Mouse (Mus musculus): Measurements from ENCODE around the gene Olfr159.
"Not testable (repeated sequence)": the region's sequence is repeated elsewhere in the genome, so short reads cannot be mapped to it uniquely, and the experiment has no call there.

Gene Olfr159

GRCm38 (mm10) chr4:43770909-43771308, at the start of gene Olfr159:
TSS of gene Olfr159 (minus strand) at chr4:43771009.
- no peak for DNase-seq

- DNase-seq = no peak
Measured at GRCm38 (mm10) chr4:43798936-43799335, 28.1 kb upstream of the Olfr159 start.

GRCm38 (mm10) chr4:43795844-43796243, 25.0 kb upstream of the Olfr159 start:
- DNase-seq = not testable (repeated sequence)

- DNase-seq = no peak
Measured at GRCm38 (mm10) chr4:43795296-43795695, 24.5 kb upstream of the Olfr159 start.

- DNase-seq = no peak
Measured at GRCm38 (mm10) chr4:43772304-43772703, 1.5 kb upstream of the Olfr159 start.

- DNase-seq = no peak
Measured at GRCm38 (mm10) chr4:43771626-43772025, 817 bp upstream of the Olfr159 start.

DNA sequence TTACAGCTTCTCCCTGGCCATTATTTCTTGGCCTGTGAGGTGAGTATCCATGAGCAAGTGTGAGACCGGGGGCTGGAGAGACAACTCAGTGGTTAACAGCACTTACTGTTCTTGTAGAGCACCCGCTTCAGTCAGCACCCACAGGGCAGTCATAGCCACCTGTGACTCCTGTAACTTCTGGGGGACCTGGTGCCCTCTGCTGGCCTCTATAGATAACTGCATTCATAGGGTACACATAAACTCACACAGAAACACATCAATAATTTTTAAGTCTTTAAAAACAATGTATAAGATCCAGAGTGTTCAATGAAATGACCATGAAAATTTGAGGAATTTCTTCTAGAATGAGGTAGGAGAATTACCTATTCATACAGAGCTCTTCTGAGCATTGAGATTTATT, 1.4 kb downstream of the Olfr159 start:
- no peak for DNase-seq

DNA sequence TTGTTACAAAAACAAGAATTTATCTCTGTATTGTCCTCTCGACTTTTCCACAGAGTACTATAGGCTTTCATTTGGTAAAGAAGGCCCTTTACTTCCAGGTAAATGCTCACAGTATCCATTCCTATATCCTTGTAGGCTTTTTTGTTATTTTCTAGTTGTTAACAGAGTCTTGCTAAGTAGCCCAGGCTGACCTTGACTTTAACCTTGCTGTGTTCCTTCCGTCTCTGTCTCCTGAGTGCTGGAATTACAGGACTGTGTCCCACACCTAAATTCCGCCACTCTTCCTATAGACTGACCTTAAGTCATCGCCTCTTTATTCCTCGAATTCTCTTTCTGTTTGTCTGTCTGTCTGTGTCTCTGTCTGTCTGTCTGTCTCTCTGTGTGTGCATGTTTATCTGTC, 2.5 kb downstream of the Olfr159 start:
- DNase-seq = no peak

DNA sequence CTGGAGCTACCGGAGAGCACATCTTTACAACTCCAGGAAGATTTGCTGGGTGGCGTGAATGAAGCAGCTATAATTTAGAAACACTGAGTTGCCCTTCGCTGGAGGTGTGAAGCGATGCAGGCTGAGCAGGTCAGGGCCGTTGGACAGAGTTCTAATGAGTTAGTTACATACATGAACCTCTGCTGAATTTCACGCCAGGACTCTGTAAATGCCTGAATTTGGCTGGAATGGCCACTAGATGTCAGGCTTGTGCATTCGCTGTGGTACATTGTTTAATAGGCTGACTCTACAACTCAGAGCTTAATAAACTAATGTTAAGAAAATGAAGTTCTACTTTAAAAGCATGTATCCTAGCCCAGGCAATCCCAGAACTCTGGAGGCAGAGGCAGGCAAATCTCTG, 7.4 kb downstream of the Olfr159 start:
- peak; percentile 75 for DNase-seq

DNA sequence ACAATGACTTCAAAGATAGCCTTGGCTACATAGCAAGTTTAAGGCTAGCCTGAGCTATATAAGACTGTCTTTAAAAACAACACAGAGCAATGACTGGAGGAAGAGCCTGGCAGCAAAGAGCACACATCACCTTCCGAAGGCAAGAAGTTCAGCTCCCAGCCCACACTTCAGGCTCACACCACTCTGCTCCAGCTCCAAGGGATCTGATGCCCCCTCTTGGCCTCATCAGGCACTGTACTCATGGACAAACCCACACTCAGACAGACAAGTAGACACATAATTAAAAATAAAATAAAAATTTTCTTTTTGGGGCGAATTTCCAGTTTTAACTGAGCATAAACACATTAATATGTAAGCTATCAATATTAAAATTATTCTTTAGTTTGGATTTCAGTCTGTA, 9.5 kb downstream of the Olfr159 start:
- DNase-seq = no peak

GRCm38 (mm10) chr4:43760460-43760859, 10.3 kb downstream of the Olfr159 start:
- peak; percentile 59 for DNase-seq

GRCm38 (mm10) chr4:43759571-43760418, 11.0 kb downstream of the Olfr159 start:
- DNase-seq = no peak

DNA sequence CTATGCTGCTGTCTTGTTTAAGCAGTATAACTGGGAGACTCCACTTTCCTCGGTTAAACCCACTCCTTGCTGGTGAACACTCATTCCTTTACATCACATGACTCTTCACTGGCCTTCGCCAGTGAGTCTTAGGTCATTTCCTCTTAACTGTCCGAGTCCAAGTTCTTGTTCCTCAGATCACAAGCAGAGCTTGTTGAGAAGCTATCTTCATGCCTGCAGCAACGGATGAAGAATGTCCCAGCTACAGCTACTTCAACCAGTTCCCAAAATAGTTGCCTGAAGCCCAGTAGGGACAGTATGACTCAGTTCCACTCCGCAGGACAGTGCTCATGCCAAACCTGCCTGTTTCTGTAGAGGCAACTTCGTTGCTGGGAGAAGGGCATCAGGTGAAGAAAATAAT, 13.6 kb downstream of the Olfr159 start:
- DNase-seq = no peak

DNA sequence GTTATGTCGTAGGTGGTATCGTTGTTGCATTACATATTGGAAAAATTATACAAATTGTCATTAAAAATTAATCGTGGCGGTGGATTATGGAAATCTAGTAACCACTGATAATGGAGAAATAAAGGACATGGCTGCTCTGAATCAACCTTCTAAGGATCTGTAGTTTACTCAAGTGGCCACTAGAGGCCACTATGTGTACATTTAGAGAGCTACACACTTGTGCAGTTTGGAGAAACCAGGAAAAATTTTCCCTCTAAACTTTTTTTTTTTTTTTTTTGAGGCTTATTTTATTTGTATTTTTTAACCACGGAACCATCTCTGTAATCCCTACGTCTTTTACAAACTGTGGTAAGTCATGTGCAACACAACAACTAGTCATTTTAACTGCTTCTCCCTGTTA, 25.6 kb downstream of the Olfr159 start:
- peak; percentile 65 for DNase-seq

- no peak for DNase-seq
Measured at GRCm38 (mm10) chr4:43743099-43743498, 27.7 kb downstream of the Olfr159 start.

DNA sequence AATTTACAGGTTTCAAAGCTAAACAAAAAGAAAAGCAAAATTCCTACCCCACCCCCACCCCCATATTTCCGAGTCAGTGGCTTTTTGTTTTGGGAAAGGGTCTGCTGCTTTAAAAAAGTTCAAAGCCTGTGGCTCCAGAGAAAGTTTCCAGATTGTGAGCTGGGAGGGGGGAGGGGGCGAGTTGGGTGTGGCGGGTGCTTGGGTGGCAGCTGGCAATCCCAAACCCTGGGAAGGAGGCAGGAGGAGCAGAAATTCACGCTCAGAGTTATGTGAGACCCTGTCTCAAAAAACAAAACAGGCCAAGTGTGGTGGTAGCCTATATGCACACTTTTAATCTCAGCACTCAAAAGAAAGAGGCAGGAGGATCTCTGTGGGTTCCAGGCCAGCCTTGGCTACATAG, 28.2 kb downstream of the Olfr159 start:
- DNase-seq = no peak

GRCm38 (mm10) chr4:43741526-43741925, 29.3 kb downstream of the Olfr159 start:
- no peak for DNase-seq

DNA sequence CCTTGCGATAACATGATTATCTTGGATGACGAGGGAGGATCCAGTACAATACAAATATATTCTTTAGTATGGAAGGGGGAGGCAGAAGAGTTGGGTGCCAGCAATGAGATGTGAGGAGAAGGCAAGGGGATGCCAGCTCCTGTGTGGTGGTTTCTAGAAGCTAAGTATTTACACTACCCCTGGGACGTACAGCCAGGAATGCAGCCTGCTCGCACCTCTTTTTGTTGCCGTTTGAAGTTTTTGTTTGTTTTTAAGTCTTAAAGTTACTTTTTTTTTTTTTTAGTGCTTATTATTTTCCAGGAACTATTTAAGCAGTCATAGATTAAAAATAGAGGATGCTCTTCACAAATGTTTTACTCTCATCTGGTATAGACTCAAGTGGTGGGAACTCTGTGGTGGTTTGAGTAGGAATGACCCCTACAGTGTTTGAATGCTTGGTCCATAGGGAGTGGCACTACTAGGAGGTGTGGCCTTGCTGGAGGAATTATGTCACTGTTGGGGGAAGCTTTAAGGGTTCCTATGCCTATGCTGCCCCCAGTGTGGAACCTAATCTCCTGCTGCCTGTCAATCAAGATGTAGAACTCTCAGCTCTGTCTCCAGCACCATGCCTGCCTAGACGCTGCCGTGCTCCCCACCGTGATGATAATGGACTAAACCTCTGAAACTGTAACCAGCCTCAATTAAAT, 31.7 kb downstream of the Olfr159 start:
- DNase-seq = no peak

GRCm38 (mm10) chr4:43737144-43737543, 33.7 kb downstream of the Olfr159 start:
- no peak for DNase-seq

DNA sequence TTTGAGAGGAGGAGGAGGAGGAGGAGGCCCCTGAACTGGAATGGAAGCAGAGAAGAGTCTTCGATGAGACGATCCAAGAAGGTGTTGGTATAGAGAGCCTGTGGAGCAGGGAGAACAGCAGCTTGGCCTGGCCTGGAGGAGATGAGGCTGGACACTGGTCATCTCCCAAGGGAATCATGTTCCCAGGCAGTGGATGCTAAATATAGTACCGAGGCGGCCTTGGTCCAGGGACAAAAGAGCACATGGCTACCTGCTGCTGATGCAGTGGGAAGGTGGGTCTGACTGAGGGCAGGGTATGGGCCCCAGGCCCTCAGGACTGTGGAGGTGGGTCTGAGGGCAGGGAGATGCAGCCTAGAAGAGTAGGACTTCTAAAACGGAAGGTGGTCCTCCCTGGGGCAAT, 37.6 kb downstream of the Olfr159 start:
- DNase-seq = no peak

- DNase-seq = no peak
Measured at GRCm38 (mm10) chr4:43732171-43732570, 38.6 kb downstream of the Olfr159 start.

DNA sequence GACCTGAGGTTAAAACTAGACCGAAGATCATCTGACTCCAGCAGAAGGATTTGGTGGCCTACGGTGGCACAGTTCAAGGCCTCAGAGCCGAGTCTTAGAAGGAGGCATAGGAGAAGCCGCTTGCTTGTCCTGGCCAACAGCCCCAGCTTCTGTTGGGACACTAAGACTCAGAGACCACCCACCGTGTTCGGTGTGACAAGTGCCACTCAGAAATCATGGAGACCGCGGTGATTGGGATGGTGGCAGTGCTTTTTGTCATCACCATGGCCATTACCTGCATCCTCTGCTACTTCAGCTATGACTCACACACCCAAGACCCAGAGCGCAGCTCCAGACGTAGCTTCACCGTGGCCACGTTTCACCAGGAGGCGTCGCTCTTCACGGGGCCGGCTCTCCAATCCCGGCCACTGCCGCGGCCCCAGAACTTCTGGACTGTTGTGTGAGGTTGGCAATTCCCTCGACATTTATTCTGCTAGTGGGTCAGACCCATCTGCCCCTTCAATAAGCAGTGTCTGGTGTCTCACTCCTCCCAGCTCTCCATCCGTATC, 40.0 kb downstream of the Olfr159 start:
- DNase-seq = no peak

DNA sequence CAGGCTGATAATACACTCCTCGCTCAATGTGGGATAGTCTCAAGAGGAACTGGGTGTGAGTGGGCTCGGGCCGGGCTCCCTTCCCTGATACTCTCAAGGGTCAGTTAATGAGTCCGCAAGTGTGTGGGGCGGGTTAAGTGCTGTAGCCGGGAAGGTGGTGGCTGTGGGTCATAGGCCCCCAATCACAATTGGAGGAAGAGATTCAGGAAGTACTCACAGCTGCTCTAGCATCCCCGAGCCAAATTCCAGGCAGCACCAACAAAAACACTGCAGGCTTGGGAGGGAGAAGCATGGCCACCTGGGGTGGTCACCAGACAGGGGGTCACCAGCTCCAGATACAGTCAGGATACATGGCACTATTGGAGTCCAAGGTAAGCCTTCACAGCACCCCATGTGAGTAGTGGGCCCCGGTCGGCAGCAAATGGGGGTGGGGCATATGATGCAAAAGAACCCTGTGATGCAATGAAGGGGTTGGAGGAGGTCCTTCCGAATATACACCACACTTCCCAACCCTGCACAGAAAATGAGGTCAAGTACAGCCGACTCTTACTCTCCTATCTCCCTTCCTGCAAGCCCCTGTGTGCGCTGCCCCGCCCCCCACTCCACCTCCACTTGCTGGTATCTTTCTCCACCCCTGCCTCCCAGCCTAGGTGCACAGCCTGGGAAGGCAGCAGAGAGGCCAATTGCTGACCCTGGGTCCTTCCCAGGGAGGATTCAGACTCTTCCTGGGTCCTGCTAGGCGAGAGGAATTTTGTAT, 40.8 kb downstream of the Olfr159 start, which contains the start of gene Spaar:
Gene Spaar (plus strand): TSS at position 241 of the 757 bp plus-strand sequence.
- DNase-seq = no peak

Data from retina, postnatal 1 day (tissue).